Mouse (Mus musculus) CD8-positive naive resting alpha-beta T cell, adult 2 months (primary cell): ENCODE results near the gene Lrrc8e.

Source experiments
- DNase-seq, 2 experiments: peaks; one replicate each; pipeline ENCODE4 v3.0.0; 2022; ENCODE audit warnings: low read depth in 2 of 2, low spot score in 2 of 2

The Lrrc8e gene

GRCm38 (mm10) chr8:4226739-4227347 lies at the start of gene Lrrc8e:
Gene Lrrc8e (plus strand): TSS chr8:4226827.
- DNase-seq = no peak

GRCm38 (mm10) chr8:4183409-4183808 lies 43.2 kb upstream of the Lrrc8e start:
- DNase-seq = no peak

DNA sequence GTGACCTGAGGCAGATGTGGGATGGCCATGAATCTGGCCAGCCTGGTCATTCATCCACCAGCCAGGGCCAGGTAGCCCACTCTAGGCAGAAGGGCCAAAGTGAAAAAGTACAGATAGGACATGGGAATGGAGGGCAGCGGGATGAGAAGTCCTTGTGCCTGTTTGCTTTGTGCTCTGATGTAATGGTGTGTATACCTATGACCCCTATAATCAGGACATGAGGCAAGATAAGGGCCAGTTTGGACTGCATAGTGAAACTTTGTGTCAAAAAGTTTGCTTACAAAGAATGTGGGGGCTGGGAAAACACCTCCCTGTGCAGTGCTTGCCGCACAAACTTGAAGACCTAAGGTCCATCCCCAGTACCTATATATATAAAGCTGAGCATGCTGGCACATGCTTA lies 40.5 kb upstream of the Lrrc8e start:
- DNase-seq = no peak

DNA sequence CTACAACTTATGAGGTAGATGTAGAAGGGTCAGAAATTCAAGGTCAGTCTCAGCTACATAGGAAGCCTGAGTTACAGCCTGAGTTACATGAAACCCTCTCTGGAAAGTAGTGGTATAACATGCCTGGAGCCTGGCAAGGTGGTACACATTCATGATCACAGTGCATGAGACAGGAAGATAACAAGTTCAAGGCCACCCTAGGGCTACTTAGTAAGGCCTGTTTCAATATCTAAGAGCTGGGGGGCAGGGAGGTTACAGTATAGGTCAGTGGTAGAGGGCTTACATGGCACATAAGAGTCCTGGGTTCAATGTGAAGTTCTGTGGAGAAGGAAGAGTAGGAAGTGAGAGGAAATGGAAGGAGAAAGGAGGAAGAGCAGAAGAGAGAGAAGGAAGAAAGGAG lies 38.0 kb upstream of the Lrrc8e start:
- DNase-seq = no peak

- DNase-seq = no peak
Measured at GRCm38 (mm10) chr8:4189031-4189722, 37.5 kb upstream of the Lrrc8e start.

DNA sequence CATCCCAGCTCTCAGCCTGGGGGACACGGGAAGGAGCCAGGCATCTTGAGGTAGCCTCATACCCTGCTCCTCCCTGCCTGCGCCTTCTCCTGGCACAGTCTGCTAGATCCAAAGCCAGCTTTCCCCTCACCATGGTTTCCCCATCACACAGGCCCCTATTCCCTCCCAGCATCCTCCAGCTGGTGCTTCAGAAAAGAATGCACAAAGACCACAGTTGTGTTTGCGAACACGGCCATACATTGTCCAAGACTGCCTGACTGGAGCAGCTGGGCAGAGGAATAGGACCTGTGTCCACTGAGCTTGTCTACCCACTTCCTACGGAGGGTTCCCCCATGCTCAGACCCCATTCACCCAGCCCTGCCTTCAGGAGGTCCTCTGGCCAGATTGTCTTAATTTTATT lies 34.3 kb upstream of the Lrrc8e start:
- DNase-seq = no peak

DNA sequence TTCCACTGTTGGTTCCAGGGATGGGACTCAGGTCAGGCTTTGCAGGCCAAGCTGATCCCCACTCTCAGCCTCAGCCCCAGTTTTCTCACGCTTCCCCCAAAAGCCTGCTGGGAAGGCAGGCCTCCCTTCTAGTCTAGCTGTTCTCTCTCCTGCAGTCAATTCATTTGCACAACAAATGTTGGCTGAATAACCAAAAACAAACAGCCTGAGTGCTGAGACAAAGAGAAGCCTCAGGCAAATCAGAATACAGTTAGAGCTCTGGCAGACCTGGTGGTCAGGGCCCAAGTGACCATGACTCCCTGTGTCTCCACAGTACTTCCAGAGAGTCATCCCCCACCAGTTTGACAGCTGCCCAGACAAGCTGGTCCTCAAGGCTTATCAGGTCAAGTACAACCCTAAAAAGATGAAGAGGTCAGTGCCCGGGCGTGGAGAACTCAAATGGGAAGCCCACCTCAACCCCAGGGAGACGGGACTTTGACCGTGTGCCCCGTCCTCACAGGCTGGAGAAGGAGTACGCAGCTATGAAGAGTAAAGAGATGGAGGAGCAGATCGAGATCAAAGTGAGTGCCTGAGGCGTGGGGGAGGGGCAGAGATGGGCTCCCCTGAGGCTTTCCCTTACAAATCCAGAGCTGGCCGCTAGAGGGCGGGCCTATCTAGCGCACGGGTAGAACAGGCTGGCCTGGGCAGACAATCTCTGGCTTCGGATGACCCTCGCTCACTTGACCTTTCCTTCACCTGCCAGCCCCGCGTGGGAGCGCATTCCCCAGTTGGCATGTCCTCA lies 33.6 kb upstream of the Lrrc8e start:
- DNase-seq = peak; percentile 63 to 76

GRCm38 (mm10) chr8:4193588-4193894 lies 33.1 kb upstream of the Lrrc8e start:
- no peak for DNase-seq

- no peak for DNase-seq
Measured at GRCm38 (mm10) chr8:4201321-4201720, 25.3 kb upstream of the Lrrc8e start.

DNA sequence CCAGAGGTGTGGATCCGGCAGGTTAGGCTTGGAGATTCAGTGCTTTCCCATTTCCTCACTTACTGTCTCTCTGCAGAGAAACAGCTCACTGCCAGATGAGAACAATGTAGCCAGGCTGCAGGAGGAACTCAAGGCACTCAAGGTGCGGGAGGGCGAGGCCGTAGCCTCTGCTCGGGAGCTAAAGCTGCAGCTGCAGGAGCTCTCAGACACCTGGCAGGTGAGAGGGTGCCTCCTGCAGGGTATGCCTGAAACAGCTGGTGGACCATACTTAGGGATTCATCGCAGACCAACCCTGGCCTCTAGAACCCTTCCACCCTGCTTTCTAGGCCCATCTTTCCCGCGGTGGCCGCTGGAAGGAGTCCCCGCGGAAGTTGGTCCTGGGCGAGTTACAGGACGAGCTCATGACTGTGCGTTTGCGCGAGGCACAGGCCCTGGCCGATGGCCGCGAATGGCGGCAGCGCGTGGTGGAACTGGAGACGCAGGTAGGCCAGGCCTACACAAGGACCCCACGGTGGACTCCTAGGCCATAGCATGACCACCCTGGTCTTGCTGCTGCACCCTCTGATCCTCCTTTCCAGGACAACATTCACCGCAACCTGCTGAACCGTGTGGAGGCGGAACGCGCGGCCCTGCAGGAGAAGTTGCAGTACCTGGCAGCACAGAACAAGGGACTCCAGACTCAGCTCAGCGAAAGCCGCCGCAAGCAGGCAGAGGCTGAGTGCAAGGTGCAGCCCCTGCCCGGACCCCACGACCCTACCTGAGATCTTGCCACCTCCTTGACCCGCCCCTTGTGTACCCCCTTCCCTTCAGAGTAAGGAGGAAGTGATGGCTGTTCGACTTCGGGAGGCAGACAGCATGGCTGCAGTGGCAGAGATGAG lies 21.1 kb upstream of the Lrrc8e start:
- no peak for DNase-seq

DNA sequence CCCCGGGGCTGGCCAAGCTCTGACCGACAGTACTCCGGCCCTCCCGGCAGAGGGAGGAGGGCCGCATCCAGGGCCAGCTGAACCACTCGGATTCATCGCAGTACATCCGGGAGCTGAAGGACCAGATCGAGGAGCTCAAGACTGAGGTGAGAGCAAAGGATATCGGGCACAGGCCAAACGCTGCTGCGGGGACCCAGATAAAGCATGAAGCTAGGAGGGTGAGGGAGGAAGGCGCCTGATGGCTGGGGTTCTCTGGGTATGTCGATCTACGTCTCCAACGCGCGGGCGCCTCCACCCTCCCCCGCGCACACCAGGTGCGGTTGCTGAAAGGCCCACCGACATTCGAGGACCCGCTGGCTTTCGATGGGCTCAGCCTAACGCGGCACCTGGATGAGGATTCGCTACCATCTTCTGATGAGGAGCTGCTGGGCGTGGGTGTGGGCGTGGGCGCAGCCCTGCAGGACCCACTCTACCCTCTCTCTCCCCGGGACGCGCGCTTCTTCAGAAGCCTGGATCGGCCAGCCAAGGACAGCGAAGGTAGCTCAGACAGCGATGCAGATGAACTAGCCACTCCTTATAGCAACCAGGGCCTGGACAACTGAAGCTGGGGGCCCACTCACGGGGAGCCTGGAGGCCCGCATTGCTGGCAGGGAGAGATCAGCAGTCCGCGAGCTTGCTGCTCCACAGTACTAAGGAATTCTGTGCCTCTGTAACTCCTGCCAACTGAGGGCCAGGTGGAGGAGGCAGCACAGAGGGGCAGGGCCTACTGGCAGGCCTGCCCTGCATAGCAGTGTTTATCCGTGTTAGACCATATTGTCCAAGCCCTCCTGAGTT lies 20.2 kb upstream of the Lrrc8e start:
- DNase-seq = no peak

GRCm38 (mm10) chr8:4207016-4207350 lies 19.6 kb upstream of the Lrrc8e start:
- no peak for DNase-seq

DNA sequence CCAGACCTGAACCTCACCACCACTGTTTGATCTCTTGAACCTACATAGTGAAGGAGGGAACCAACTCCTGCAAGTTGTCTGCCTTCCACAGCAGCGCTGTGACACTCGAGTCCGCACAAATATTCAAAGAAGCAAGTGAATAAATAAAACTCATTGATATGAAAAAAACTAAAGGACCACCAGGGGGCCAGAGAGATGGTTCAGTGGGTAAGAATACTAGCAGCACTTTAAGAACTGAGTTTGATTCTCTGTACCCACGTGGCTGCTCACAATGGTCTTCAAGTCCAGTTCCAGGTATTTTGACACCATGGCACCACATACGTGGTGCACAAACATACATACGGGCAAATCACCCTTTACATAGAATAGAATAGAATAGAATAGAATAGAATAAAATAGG lies 15.5 kb upstream of the Lrrc8e start:
- no peak for DNase-seq

GRCm38 (mm10) chr8:4212809-4213209 lies 13.8 kb upstream of the Lrrc8e start:
- DNase-seq = no peak

DNA sequence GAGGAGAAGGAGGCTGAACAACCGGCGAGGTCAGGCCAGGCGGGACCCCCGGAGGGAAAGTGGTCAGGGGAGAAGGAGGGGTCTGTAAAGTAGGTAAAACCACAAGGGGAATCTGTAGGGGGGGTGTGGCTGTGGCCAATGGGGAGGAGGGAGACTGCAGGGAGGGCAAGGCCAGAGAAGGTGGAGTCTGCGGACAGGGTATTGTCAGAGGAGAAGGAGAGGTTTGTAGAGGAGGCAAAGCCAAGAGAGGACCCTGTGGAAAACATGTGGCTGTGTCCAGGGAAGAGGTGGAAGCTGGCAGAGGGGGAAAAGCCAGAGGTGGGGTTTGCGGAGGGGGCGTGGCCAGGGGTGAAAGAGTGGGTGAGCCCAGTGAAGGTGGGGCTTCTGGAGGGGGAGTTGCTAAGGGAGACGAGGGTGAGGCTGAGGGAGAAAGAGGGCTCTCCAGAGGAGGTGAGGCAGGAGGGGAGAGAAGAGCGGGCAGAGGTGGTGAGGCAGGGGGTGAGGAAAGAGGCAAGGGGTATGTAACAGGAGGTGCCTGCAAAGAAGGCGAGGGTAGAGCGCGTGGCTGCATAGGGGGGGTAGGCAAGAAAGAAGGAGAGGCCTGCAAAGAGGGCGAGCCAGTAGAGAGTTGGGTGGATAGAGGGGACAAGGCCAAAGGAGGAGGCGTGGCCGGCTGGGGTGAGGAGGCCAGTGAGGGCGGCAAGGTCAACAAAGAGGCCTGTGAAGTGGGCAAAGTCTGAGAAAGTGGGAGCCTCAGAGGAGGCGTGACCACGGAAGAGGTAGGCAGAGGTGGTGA lies 13.2 kb upstream of the Lrrc8e start:
- DNase-seq = peak in 1 of 2 experiments; percentile 42

GRCm38 (mm10) chr8:4214006-4214980 lies 12.3 kb upstream of the Lrrc8e start:
- DNase-seq = peak in 1 of 2 experiments; percentile 59

DNA sequence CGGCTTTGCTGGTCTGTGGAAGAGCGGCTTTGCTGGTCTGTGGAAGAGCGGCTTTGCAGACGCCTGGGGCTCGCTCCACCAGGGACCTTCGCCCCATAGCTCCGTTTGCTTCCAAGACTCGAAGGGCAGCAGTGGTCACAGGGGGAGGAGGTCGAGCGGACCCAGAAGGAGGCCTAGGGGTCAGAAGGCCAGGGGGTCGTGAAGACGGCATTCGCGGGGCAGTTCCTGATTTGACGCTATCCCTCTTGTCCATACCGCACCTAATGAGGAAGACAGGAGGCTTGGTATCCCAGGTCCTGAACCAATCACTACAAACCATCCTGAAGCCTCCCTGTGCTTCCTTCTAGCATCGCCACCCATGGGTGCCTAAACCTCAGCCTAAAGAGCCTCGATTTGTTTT lies 10.3 kb upstream of the Lrrc8e start:
- no peak for DNase-seq

GRCm38 (mm10) chr8:4216791-4217621 lies 9.6 kb upstream of the Lrrc8e start, which contains the start of gene Prr36:
Gene Prr36 (minus strand): TSS chr8:4217459.
- no peak for DNase-seq
